Mouse (Mus musculus): ENCODE measurements at regions not wholly inside any gene's neighbourhood (a gene's known extent, or its start where the extent isn't known, plus 50 kb on each side); places are given as distances from the start of the nearest gene placed in this dataset.

DNA sequence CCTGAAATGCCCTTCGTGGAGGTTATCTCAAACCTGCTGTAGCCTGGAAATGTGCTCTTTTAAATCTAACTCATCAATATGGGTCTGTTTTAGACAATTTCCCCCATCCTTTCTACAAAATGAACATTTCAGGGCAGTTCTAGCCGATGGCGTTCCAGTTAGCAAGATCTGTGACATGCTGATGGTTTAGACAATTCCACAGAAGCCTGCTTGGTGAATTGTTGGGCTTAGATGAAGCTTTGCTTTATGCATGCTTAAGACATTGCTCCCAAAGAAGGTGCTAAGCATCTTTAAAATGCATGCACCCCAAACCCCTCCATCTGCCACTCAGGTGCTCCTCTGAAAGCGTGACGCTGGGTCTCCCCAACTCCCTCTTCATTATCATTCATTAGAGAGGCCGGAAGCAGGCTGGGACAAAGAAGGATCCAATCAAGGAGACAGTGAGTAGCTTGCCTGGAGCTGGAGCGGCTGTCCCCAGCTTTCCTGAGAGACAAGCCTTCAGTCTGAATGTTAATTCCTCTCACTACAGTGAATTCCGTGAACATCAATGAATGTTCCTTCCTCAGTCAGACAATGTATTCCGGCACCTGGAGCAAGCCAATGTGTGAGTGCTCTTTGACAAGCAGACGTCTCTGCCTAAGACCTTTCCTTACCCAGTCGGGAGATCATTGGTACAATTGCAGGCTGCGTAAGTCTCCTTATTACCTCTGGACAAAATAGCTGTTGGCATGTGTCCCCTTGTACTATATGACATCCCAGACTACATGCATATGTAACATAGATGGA is 127.0 kb upstream of the Sgk1 start:
- TF ChIP-seq CTCF (IDR thresholded peaks at IDR 0.05; ENCODE audit: extremely low read depth, insufficient read length, insufficient replicate concordance, low read depth, low read length) (no peak), POLR2A (IDR thresholded peaks at IDR 0.05; ENCODE audit: low read depth, low read length) (no peak)
